Mouse (Mus musculus): Measurements from ENCODE around the gene Sox18.

Gene Sox18

GRCm38 (mm10) chr2:181680716-181681117, 9.3 kb upstream of the Sox18 start:
- DNase-seq (ENCODE audit: low read depth, low spot score): peak; percentile 81

DNA sequence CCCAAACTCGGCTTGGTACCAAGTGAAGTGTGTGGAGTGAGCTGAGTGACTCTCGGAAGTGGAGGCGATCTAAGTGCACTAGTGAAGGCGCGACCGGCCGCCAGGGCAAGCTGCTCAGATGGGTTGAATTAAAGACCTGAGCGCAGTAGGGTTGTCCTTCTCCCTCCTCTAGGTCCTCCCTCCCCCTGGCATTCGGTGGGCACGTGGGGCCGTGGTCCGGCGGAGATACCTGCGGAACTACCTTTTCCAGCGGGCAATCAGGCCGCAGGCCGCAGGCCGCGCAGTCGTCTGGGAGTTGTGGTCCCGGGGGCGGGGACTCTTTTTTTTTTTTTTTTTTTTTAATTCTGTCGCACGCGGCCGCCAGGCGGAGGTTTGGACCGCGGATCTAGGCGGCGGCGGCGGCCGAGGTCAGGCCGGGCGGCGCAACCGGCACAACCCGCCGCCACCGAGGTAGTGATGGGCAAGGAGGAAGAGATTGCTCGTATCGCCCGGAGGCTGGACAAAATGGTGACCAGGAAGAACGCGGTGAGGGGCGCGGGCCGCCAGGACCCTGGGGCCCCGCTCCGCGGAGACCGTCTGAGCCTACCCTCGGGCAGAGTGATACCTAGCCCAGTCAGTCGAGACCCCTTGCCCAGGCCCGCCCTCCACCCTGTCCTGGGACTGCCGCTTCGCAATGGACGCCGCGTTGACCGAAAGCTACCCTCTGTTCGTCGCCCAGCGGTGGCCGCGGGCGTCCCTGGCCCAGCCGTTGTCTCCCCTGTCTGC, 8.7 kb upstream of the Sox18 start, which contains the start of gene Tcea2:
Gene Tcea2 (plus strand): TSS at position 360 of the 765 bp plus-strand sequence.
- DNase-seq (ENCODE audit: low read depth, low spot score): peak; percentile 92

- DNase-seq (ENCODE audit: low read depth, low spot score): peak; percentile 95
Measured at GRCm38 (mm10) chr2:181678780-181679179, 7.3 kb upstream of the Sox18 start.

DNA sequence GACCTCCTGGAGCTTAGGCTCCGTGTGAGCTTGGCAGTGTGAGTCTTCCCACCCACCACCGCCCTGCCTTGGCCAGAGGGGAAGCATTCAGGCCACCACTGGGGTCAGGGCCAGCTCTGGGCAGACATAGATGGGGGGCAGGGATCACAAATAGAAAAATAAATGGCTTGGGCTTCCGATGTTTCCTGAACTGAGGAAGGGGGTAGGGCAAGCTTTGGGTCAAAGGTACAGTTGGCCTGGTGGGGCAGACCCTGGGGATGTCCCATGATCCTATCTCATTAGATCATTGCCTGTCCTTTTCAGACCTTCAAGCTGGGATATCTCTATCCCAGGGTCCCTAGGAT, 6.3 kb upstream of the Sox18 start:
- no peak for DNase-seq (ENCODE audit: low read depth, low spot score)

- DNase-seq (ENCODE audit: low read depth, low spot score): peak; percentile 44
Measured at GRCm38 (mm10) chr2:181677096-181677754, 5.8 kb upstream of the Sox18 start.

DNA sequence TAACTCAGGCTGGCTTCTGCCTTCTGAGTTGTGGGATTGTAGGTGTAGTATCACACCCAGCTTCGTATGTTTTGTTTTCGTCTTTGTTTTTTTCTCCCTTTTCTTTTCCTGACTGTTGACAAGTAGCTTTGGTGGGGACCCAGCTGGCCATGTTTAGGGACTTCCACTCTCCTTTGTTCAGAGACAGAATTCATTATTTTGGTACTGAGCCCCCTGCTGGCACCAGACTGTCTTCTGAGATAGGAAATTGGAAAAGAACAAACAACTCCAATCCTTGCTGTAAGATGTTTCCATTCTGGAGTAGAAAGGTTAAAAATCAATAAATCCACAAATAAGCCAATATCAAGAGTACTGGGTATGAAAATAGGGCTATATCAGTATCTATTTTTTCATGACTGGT, 5.0 kb upstream of the Sox18 start:
- DNase-seq (ENCODE audit: low read depth, low spot score): no peak

DNA sequence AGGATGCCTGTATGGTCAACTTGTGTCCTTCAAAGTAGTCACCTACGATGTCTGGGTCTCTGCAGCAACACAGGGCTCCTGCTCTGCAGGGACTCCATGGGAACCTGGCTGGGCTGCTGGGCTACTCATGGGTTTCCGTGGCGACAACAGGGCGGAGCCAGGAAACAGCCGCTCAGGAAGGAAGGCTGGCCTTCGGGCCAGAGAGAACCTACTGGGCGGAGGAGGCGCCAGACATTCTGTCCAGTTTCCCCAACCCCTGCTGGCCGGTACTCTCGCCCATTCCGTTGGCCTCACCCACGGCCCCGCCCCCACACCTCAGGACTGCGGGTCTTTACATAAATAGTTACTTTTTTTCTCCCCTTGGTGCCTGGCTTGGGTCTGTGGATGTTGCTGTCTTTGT, 4.0 kb upstream of the Sox18 start:
- peak; percentile 60 for DNase-seq (ENCODE audit: low read depth, low spot score)

DNA sequence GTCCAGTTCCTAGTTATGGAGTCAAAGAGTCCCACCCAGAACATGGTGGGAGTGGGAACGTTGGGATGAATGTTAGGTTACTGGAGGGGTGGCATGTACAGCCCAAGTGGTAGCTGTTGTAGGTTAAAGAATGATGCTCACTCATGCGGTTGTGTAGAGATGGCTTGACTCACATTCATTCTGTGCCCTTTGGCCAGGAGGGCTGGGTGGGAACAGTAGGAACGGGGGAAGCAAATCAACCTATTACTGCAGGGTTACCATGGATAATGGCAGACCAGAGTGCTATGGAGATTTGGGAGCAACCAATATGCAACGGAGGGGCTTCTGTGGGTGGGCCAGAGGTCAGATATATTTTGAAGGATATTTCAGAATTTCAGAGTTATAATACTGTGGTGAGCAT, 3.5 kb upstream of the Sox18 start:
- no peak for DNase-seq (ENCODE audit: low read depth, low spot score)

GRCm38 (mm10) chr2:181673501-181673900, 2.1 kb upstream of the Sox18 start:
- DNase-seq (ENCODE audit: low read depth, low spot score): no peak

- no peak for DNase-seq (ENCODE audit: low read depth, low spot score)
Measured at GRCm38 (mm10) chr2:181671984-181672383, 544 bp upstream of the Sox18 start.

GRCm38 (mm10) chr2:181670913-181671311, 528 bp downstream of the Sox18 start:
- peak; percentile 45 for DNase-seq (ENCODE audit: low read depth, low spot score)

GRCm38 (mm10) chr2:181670285-181670912, 1.0 kb downstream of the Sox18 start:
- DNase-seq (ENCODE audit: low read depth, low spot score): no peak

- DNase-seq (ENCODE audit: low read depth, low spot score): no peak
Measured at GRCm38 (mm10) chr2:181663298-181663630, 8.2 kb downstream of the Sox18 start.

DNA sequence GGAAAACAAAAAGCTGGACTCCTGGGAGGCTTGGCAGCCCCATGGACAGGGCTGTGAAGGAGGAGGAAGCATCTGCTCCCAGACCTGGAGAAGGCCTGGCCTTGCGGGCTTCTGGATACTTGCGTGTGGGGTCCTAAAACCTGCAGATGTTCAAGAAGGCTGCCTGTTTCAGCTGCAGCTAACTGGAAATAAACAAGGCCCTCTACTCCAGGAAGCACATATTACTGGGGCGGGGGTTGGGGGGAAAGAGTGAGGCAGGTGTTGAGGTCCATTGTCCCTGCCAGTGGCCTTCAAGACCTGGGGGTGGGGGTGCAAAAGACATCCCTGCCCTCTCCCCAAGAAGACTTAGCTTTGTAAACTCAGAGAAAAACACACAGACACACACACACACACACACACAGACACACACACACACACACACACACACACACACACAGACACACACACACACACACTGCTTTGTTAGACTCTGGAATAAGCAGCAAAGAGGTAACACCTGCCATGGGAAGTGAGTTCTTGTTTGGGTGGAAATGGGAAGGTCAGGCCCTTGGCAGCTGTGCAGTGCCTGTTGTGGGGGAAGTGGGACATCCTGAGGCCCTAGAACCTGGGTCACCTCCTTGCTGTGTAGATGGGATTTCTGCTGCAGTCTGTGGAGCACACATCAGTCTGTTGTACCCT, 8.7 kb downstream of the Sox18 start:
- DNase-seq (ENCODE audit: low read depth, low spot score): no peak

- DNase-seq (ENCODE audit: low read depth, low spot score): peak; percentile 87
Measured at GRCm38 (mm10) chr2:181659609-181660055, 11.8 kb downstream of the Sox18 start.

GRCm38 (mm10) chr2:181658930-181659555, 12.4 kb downstream of the Sox18 start:
- DNase-seq (ENCODE audit: low read depth, low spot score): peak; percentile 85

GRCm38 (mm10) chr2:181658528-181658927, 12.9 kb downstream of the Sox18 start:
- DNase-seq (ENCODE audit: low read depth, low spot score): no peak

DNA sequence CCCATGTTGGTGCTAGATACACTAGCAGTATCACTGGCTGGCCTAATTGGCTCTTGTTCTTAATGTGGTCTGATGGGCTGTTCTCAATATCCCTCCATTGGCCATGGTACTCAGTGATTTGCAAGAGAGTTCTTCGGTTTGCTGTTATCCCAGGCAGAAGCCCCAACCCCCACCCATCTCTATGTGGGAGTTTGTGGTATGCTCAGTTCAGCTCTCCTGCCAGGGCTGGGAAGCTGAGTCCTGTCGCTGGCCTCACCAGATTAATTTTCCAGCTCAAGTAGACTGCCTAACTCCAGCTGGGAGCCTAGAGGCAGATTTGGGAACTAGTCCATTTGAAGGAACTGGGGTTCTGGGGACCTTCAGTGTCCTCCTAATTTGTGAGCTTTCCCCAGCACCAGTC, 14.0 kb downstream of the Sox18 start:
- no peak for DNase-seq (ENCODE audit: low read depth, low spot score)

DNA sequence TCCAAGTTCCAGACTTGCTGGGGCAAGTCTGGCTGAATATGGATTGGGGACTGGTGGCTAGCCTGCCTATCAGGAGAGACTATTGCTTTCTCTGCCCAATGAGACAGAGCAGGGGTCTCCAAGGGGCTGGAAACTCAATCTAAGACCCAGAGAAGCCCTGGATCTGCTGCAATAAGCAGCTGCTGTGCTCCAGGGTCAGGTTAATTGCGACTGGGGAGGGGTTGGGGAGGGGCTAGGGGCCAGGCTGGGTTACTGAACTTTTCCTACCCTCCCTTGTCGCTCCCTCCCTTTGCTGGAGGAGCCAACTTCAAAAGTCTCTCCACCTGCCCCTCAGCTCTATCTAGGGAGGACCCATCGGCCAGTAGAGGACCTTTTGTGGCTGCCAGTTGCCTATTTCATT, 14.7 kb downstream of the Sox18 start, which contains the start of gene Gm29797:
Gene Gm29797 (plus strand): TSS at position 301 of the 400 bp plus-strand sequence.
- no peak for DNase-seq (ENCODE audit: low read depth, low spot score)

GRCm38 (mm10) chr2:181653523-181653922, 17.9 kb downstream of the Sox18 start:
- no peak for DNase-seq (ENCODE audit: low read depth, low spot score)

GRCm38 (mm10) chr2:181653065-181653464, 18.4 kb downstream of the Sox18 start:
- no peak for DNase-seq (ENCODE audit: low read depth, low spot score)

- DNase-seq (ENCODE audit: low read depth, low spot score): peak; percentile 55
Measured at GRCm38 (mm10) chr2:181648926-181649325, 22.5 kb downstream of the Sox18 start.

Data from brain, adult 2 months (tissue).